Mouse (Mus musculus) 3134 (cell line): Measurements from ENCODE around the gene Zfp110.
A peak's percentile ranks its signal among the peaks of the same experiment; 100 is the strongest.
"Not testable (repeated sequence)": the region's sequence is repeated elsewhere in the genome, so short reads cannot be mapped to it uniquely, and the experiment has no call there.

Experiments
- DNase-seq: peaks from one replicate; pipeline ENCODE4 v3.0.0-alpha.2; 2011; ENCODE audit warnings: low spot score; ENCODE audit not compliant: insufficient read length; ENCODE audit errors: extremely low read depth

Zfp110 gene

DNA sequence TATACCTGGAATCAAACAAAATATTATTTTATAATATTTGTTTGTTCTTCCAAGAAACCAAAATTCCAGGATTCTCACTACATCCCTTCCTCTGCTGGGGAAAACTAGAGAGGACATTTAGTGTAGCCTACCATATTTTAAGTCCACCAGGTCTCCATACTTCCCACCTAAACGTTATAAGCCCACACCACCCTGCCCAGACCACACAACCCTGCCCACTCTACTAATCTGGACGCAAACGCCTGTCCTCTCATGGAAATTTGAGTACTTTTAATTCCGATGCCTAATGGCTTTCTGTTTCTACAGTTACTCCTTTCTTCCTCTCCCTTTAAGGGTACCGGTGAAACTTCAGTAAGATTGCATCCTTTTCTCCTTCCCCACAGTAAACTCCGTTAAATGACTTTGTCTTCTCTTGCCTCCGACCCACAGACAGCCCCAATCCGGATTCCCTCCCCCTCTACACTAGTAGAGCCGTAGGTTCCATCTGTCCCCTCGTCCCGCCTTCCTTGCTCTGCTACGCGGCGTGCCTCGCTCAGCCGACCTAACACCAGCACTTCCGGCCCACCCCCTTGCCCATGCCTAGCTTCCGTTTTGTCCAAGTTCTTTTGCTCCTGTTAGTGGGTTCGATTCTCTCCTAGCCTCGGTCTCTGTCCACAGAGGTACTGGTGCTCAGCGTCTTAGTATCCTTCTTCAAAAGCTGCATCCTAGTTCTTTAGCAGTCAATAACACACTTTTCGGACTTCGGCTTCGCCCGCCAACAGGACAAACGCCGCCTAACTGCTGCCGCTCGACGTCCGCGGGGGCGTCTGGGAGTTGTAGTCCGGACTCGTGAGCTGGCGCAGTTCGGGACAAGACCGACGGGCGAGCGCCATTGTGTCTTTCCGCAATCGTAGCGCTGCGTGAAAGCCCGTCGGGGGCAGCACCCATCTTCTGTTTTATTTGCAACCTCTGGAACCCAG lies at the start of gene Zfp110:
Gene Zfp110 (plus strand): TSS at position 600 of the 959 bp plus-strand sequence.
- peak; percentile 88 for DNase-seq

DNA sequence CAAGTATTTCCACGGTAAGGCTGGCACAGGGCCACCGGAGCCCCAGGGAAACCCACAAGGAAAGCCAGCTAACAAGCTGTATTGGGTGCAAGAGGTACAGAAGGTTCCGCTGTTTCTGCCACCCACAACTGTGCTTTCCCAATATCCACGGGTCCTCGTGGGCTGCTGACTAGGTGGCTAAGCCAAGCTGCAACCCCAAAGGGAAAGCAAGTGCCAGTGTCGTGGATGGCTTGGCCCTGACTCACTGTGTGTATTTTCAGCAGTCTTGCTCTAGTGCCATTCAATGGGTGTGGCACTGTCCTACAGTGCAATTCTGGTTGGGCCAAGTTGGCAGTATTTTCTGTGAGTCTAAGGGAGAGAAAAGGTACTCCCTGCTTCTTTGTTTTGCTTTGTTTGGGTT lies 47.2 kb upstream of the Zfp110 start:
- DNase-seq, result peak; percentile 20

DNA sequence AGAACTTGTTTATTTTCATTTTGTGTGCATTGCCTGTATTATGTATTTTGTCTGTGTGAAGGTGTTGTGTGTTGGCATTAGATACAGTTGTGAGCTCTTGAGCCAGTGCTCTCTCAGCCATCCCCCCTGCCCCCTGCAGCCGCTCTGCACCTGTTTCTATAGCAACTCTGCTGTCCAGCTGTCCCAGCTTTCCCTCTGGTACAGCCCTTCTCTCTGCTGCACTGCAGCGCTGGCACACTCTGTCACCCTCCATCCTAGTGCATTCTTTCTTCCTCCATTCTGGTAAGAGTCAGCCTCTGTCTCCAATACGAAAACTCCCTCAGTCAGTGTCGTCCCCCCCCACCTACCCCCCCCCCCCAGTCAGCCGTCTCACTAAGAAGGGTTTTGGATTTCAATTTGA lies 46.5 kb upstream of the Zfp110 start:
- no peak for DNase-seq

DNA sequence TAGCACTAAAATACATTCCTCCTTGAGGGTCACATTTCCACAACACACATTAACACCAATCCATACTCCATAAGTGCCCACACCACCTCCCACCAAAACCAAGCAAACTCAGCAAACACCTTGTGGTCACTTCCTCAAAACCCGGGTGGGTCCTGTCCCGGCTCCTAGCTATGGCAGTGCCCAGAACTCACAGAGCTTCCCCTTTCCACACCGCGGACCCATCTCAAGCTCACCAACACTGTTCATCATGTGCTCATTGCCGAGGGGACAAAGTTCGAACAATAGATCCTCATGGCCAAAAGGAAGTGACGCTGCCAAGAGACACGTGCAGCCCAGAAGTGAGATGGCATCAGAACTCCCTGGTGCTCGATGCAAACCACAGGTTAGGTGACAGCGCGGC lies 41.9 kb upstream of the Zfp110 start:
- DNase-seq, result not testable (repeated sequence)

DNA sequence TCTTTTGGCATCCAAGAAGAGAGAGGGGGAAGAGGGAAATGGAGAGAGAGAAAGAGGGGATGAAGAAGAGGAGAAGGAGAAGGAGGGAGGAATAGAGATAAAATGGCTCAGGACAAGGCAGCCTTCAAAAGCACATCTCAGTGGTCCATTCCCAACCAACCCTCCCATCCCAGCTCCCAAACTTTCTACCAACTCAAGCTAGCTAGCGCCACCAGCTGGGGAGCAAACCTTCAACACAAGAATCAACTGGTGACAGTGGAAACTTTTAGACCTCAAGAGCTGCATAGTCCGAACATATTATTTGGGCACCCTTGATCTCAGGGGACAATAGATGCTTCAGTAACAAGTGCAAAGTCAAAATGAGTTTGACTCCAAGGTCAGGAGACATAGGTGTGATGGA lies 36.6 kb upstream of the Zfp110 start:
- DNase-seq, result no peak

DNA sequence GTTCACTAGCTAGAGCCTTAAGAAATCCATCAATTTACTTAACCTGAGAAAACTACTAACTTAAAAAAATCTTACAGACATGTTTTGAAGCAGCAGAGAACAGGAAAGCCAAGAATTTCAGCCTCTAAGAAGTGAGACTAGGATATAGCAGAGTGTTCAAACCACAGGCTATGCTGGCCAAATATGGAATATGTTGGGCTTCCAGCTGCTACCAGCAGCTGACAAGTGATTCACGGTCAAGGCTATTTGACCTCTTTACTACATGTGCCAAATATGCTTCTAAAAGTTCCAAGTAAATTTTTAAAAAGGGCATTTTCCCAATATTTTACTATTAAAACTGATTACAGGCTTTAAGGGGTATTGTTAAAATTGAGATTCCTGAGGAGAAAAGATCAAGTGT lies 35.0 kb upstream of the Zfp110 start:
- no peak for DNase-seq

DNA sequence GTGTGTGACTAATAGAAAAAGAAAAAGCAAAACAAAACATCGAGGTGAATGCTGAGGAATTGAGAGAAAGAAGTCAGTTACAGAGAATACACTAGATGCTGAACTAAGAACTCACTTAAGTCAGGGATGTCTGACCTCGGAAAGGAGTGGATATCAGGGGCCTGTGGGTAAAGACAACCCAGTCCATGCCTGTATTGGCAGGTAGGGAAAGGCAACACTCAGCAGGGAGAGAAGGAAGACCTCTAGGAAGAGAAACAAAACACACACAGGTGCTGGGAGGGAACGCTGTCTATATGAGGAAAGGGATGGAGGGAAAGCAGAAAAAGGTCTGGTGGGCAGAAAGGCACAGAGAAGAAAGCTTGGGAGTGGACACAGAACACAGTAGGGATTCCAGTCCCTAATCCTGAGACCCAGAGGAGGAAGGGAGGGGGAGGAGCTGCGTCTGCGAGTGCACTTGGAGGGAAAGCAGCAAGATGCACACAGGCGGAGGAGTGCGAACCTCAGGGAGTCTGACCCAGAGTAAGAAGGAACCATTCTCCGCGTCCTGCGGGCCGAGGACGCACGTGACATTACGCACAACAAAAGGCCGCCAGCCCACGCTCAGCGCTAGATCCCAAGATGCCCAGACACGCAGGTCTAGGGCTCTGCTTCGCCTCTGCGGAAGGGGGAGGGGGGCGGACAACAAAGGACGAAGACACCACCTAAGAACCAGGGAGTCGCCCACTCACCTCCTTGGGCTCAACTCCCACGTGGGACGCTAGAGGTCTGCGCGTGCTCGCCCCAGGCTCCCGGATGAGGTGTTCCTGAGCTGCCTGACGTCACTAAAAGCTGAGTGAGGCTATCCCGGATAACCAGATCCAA lies 31.5 kb upstream of the Zfp110 start, which contains the start of gene Zscan18:
Gene Zscan18 (minus strand): TSS at position 770 of the 861 bp plus-strand sequence.
- no peak for DNase-seq

DNA sequence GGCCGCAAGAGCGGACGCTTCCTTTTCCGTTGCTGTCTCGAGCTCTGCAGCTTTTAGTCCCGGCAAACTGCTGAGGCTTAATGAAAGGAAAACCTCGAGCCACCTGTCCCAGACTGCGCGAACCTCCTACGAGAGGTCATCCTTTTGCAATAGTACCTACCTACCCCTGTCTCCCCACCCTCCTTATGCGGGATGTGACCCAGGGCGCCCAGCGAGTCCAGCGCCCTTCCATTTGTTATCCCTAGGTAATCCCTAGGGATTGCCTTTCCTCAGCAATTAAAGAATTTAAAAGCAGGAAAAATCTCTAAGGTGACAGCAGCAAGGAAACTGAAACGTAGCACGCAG lies 30.9 kb upstream of the Zfp110 start:
- no peak for DNase-seq

DNA sequence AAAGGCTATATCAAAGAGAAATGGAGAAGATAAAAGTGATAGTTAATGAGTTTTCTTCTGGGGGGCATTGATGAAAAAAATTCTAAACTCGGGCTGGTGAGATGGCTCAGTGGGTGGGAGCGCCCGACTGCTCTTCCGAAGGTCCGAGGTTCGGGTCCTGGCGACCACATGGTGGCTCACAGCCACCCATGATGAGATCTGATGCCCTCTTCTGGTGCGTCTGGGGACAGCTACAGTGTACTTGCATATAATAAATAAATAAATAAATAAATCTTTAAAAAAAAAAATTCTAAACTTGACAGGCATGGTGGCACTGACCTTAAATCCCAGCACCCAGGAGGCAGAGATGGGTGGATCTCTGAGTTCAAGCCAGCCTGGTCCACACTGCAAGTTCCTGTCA lies 19.0 kb upstream of the Zfp110 start:
- peak; percentile 1 for DNase-seq

DNA sequence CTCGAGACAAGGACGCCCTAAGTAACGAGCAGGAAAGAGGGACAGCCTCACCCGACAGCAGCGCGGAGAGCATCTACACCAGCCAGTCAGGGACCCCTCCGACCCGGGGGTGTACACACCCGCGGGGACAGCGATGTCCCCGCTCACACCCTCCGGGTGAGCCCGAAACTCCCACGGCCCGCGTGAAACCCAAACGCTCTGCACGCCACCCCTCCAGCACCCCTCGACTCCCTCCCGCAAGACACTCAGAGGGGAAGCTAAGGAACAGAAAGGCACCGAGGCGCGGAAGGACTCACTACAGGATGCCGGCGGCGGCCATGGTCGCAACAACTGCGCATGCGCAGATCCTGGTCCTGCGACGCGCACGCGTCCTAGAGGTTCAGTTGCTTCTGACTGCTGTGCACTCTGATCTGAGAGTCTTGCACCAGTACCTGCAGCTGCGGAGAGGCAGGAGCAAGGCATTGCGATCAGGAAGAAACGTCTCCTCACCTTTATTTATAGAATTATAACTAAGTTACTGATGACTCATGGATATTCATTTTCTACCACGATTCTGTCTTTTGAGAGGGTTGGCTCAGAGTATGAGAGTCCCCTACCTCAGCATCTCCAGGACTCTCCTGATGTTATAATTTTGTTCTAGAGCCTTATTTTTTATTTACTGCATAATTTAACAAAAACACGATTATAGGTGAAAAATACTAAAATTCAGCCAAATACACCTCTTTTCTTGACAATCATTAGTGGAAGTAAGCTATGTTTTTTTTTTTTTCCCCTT lies 15.9 kb upstream of the Zfp110 start, which contains the start of gene Zfp329:
Gene Zfp329 (minus strand): TSS at position 338 of the 775 bp plus-strand sequence.
- DNase-seq, result peak; percentile 87

DNA sequence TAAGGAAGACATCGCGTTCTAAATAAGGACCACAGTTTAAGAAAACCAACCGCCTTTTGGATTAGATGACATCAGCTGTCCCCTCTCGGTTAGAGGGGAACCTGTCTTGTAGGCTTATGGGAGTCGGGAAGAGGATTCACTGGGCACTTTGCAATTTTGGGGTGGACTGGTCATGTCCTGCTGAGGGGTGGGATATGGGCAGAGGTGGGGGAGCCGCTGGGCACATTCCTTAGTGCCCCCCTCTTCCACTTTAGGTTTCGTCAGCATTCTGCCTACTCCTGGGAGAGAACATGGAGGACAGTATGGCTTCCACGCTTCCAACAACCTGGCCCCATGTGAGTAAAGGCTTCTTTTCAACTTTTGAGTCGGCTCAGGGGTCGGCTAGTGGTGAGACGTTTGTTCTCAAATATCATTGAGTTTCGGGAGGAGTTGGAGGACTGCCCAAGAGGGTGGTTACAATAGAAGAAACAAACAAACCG lies 671 bp downstream of the Zfp110 start:
- DNase-seq, result no peak

DNA sequence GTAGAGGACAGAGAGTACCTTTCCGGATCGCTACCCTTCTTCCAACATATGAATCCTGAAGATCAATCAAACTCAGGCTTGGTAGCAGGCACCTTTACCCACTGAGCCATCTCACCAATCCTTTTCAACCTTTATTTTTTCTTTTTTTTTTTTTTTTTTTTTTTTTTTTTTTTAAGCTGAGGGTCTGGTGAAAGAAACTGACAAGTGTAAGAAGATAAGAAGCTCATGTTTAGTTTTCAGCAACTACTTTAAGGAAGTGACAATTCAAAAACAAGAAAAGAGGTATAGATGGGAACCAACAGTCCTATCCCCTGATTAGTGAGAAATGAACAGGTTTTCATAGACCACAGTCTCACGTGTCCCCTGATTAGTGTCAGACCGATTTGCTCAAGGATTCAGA lies 1.2 kb downstream of the Zfp110 start:
- no peak for DNase-seq

DNA sequence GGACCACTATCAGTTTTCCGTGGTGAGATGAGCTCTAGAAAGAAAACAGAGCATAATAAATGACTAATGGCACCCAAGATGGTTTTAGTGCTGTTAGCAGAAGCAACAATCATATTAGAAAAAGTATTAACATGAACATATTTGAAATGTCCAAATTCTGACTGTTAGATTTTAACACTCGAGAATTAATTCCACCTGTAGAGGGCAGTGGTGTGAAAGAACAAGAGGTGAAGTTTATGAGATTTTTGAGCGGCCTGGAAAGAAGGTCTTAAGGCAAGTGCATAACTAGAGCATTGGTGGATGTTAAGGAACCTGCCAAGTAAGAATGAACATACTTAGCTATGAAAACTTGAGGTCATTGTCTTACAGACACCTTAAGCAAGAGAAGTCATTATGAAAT lies 39.7 kb downstream of the Zfp110 start:
- no peak for DNase-seq

DNA sequence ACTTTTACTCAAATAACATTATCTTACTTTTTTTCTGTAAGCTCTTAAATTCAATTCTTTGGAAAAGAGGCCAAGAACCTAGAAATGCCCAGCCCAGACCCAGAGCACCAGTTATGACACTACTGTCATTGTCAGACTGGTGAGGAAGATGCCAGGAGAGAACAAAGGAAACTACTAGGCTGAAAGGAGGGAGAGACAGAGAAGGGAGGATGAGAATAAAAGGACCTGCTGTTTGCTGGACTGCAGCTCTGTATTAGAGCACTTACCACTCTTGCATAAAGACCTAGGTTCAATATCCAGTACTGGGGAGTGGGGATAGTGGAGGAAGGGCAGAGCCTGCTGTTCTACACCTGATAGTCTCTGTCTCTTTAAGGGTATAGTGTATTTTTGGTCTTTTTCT lies 45.5 kb downstream of the Zfp110 start:
- DNase-seq, result no peak

DNA sequence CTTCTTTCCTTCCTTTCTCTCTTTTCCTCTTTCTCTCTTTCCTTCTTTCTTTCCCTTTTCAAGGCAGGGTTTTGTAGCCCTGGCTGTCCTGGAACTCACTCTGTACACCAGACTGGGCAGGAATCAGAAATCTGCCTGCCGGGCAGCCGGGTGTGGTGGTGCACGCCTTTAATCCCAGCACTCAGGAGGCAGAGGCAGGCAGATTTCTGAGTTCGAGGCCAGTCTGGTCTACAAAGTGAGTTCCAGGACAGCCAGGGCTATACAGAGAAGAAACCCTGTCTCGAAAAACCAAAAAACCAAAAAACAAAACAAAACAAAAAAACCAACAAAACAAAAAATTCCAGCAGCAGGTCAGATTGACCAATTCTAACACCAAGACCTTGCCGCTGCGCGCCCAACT lies 45.9 kb downstream of the Zfp110 start:
- DNase-seq, result not testable (repeated sequence)

DNA sequence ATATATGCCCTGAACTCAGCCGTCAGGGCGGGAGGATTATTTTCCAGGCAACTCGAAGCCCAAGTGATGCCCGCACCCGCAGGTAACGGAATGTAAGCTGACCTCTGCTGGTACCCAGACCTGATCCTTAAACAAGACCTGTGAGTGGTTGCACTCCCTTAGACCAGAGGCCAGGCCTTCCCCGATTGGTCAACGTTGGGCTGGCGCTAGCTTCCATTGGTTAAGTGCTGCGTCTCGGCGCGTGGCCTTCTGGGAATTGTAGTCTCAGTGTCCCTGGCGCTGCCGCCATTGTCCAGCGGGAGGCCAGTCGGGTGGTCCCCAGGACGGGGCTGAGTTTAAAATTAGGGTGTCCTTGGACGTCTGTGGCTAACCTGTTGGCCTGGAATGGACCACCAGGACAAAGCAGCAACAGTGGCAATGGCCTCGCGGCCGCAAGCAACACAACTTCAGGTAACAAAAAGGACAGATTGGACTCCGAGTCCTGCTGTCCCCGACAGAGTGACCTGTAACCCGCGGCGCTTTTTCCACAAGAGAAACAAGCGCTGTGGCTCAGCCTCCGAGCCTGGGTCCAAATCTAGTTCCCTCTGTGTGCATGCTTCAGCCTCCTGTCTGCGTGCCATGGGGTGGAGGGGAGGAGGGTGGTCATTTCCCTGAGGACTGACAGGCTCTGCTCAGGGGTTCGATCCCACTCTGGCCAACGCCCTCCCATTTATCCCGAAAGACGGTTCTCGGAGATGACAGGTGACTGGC lies 46.5 kb downstream of the Zfp110 start, which contains the start of gene Zfp128:
Gene Zfp128 (plus strand): TSS at position 267 of the 750 bp plus-strand sequence.
- DNase-seq, result peak; percentile 83

DNA sequence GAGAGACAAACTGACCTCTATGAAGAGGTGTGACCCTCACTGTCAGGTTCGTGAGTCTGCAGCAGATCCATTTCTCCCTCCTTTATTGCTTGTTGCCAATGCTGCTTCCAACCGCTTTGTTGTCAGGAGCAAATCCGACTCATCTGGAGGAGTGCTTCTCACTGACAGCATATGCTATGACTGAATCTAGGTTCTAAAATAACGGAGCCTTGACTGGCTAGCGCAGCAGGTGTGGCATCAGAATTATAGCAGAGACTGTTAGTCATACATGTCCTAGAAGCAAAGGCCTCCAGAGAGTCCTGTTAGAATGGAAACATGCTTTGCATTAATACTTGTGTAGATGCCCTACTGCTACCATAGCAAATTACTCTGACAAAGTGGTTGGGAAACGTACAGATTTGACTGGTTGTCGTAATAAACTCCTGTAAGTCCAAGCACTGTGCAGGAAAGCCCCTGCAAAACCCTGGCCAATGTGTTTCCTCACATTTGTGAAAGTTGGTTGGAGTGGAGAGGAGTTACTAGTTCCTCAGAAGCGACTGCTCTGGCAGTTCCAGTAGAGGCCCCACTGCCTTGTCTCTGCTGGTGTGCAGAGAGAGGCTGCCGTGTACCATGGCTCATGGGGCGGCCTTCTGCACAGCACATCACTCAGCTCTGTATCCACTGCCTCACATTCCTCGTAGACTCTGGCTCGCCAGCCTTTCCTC lies 52.2 kb downstream of the Zfp110 start:
- DNase-seq, result no peak

DNA sequence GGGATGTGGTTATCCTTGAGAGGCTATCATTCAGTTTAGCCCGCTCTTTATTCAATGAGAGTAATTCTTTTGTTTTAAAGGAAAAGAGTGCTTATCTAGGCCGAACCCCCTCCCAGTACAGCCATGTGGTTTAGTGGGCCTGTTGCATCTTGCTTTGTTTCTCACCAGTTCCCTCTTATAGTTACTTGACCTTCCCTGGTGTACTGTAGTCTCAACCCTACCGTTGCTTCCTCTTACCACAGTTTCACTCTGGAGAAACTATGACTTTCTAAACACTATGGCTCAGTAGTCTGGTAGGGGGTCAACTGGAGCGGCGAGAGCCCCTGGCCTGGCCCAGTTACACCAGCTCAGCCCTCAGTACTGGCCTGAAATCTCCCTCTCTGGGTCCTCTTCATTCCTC lies 53.0 kb downstream of the Zfp110 start:
- no peak for DNase-seq

DNA sequence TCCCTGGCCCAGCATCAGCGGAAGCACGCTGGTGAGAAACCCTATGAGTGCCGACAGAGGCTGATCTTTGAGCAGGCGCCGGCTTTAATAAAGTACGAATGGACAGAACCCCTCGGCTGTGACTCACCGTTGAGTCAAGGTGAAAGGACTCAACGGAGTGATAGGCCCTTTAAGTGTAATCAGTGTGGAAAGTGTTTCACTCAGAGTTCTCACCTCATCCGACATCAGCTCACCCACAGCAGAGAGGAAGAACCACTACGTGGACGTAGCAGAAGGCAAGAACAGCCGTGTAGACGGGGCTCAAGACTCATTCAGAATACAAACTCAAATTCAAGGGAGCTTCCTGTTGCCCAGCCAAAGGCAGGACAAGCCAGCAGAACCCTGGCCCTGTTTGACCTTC lies 56.4 kb downstream of the Zfp110 start:
- DNase-seq, result no peak
